Mouse (Mus musculus): Measurements from ENCODE around the gene Rusc1. TPM values are rescaled to one million over a fixed set of nuclear protein-coding genes. Genes with fewer than 3 reads are reported as not detected.

Rusc1 gene
- polyA plus RNA-seq, 1 experiment from 2014 or later: 18.5 TPM

- 91% methylated on average over 4 of the region's 4 CpGs for WGBS
Measured at GRCm38 (mm10) chr3:89043359-89043758, 49.8 kb downstream of the Rusc1 start.

More at GRCm38 (mm10) chr3:89043359-89043758, 49.8 kb downstream of the Rusc1 start:
- Histone ChIP-seq H3K27me3 (replicated peaks; ENCODE audit: low read depth, poor library complexity, severe bottlenecking) (no peaks in the 10 kb centered on the region), H3K27ac (replicated peaks) (no peak overlapping the region), H3K4me1 (no peaks in the 10 kb centered on the region), H3K9me3 (no peaks in the 10 kb centered on the region), H3K4me3 (no peak overlapping the region), H3K36me3 (replicated peaks) (peaks cover 98% of the 10 kb centered on the region)
- no peak for DNase-seq (ENCODE audit: low spot score)

Other genes with a start within 250 kb of the Rusc1 start
- 63.0 and 64.9 TPM in 2 replicates for gene Msto1, start 179.3 kb downstream of the Rusc1 start, polyA plus RNA-seq (2016; fragmentation: Nextera tagmentation; extraction: Ambion mirVana)
- 14.9 and 16.3 TPM in 2 replicates for gene Ash1l, start 142.7 kb downstream of the Rusc1 start, polyA plus RNA-seq (2016; fragmentation: Nextera tagmentation; extraction: Ambion mirVana)
- gene Dap3, start 142.1 kb downstream of the Rusc1 start, polyA plus RNA-seq (2016; fragmentation: Nextera tagmentation; extraction: Ambion mirVana): 142 and 145 TPM in 2 replicates
- gene Gm43738, start 7.8 kb upstream of the Rusc1 start, polyA plus RNA-seq (2016; fragmentation: Nextera tagmentation; extraction: Ambion mirVana): 0.09 TPM in 1 of 2 replicates, not detected in the other
- gene Fdps, start 8.6 kb upstream of the Rusc1 start, polyA plus RNA-seq (2016; fragmentation: Nextera tagmentation; extraction: Ambion mirVana): 364 and 386 TPM in 2 replicates
- gene Pklr, start 42.8 kb upstream of the Rusc1 start, polyA plus RNA-seq (2016; fragmentation: Nextera tagmentation; extraction: Ambion mirVana): 2.8 and 3.2 TPM in 2 replicates
- 3.5 and 3.6 TPM in 2 replicates for gene Hcn3, start 66.9 kb upstream of the Rusc1 start, polyA plus RNA-seq (2016; fragmentation: Nextera tagmentation; extraction: Ambion mirVana)
- gene Clk2, start 71.5 kb upstream of the Rusc1 start, polyA plus RNA-seq (2016; fragmentation: Nextera tagmentation; extraction: Ambion mirVana): 33.6 and 36.2 TPM in 2 replicates
- 108 and 117 TPM in 2 replicates for gene Scamp3, start 84.2 kb upstream of the Rusc1 start, polyA plus RNA-seq (2016; fragmentation: Nextera tagmentation; extraction: Ambion mirVana)
- gene Fam189b, start 89.8 kb upstream of the Rusc1 start, polyA plus RNA-seq (2016; fragmentation: Nextera tagmentation; extraction: Ambion mirVana): 29.0 and 30.8 TPM in 2 replicates
- gene Gba, start 109.6 kb upstream of the Rusc1 start, polyA plus RNA-seq (2016; fragmentation: Nextera tagmentation; extraction: Ambion mirVana): 33.8 and 33.9 TPM in 2 replicates
- 42.0 and 43.3 TPM in 2 replicates for gene Thbs3, start 121.9 kb upstream of the Rusc1 start, polyA plus RNA-seq (2016; fragmentation: Nextera tagmentation; extraction: Ambion mirVana)
- 248 and 258 TPM in 2 replicates for gene Mtx1, start 133.8 kb upstream of the Rusc1 start, polyA plus RNA-seq (2016; fragmentation: Nextera tagmentation; extraction: Ambion mirVana)
- gene Muc1, start 135.7 kb upstream of the Rusc1 start, polyA plus RNA-seq (2016; fragmentation: Nextera tagmentation; extraction: Ambion mirVana): 0.15 and 0.81 TPM in 2 replicates
- 244 and 262 TPM in 2 replicates for gene Krtcap2, start 152.7 kb upstream of the Rusc1 start, polyA plus RNA-seq (2016; fragmentation: Nextera tagmentation; extraction: Ambion mirVana)
- gene Trim46, start 153.0 kb upstream of the Rusc1 start, polyA plus RNA-seq (2016; fragmentation: Nextera tagmentation; extraction: Ambion mirVana): 4.0 and 4.7 TPM in 2 replicates
- gene Dpm3, start 166.0 kb upstream of the Rusc1 start, polyA plus RNA-seq (2016; fragmentation: Nextera tagmentation; extraction: Ambion mirVana): 74.1 and 84.1 TPM in 2 replicates
- gene Slc50a1, start 177.3 kb upstream of the Rusc1 start, polyA plus RNA-seq (2016; fragmentation: Nextera tagmentation; extraction: Ambion mirVana): 27.2 and 34.2 TPM in 2 replicates
- gene Efna1, start 187.8 kb upstream of the Rusc1 start, polyA plus RNA-seq (2016; fragmentation: Nextera tagmentation; extraction: Ambion mirVana): 26.7 and 27.2 TPM in 2 replicates
- 4.5 and 6.8 TPM in 2 replicates for gene Efna3, start 229.7 kb upstream of the Rusc1 start, polyA plus RNA-seq (2016; fragmentation: Nextera tagmentation; extraction: Ambion mirVana)
- 37.3 and 40.8 TPM in 2 replicates for gene Efna4, start 244.7 kb upstream of the Rusc1 start, polyA plus RNA-seq (2016; fragmentation: Nextera tagmentation; extraction: Ambion mirVana)

Measured in embryonic facial prominence, embryonic 10.5 days (tissue).